Mouse (Mus musculus) intestine, embryonic 16.5 days (tissue): ENCODE measurements around the gene Bcl7a. TPM values are rescaled to one million over a fixed set of nuclear protein-coding genes. Genes with fewer than 3 reads are reported as not detected.

ENCODE experiments used
- ATAC-seq: fragments of 200-750 bp; cut with Nextera tagmentation; 2 replicates; pipeline ENCODE4 v1.8.0; 2017; ENCODE audit warnings: moderate TSS enrichment, moderate library complexity
- H3K27ac ChIP-seq: fragments of 300-500 bp; sonication (generic); 2 replicates; pipeline ENCODE4 v1.5.1; 2014; ENCODE audit warnings: mild to moderate bottlenecking, low read length
- H3K27me3 ChIP-seq: fragments of 300-500 bp; sonication (generic); replicated peaks from 2 replicates; pipeline ENCODE4 v1.6.1; 2014; ENCODE audit warnings: low read length, control low read depth, mixed read lengths; ENCODE audit not compliant: control insufficient read depth, insufficient read depth
- H3K36me3 ChIP-seq: fragments of 300-500 bp; sonication (generic); 2 replicates; pipeline ENCODE4 v1.6.1; 2014; ENCODE audit warnings: low read length, control low read depth; ENCODE audit not compliant: control insufficient read depth, insufficient read depth
- H3K4me1 ChIP-seq: fragments of 300-500 bp; sonication (generic); 2 replicates; pipeline ENCODE4 v1.6.1; 2014; ENCODE audit warnings: low read length, control low read depth, mixed read lengths; ENCODE audit not compliant: control insufficient read depth, insufficient read depth
- H3K4me2 ChIP-seq: fragments of 300-500 bp; sonication (generic); 2 replicates; pipeline ENCODE4 v1.6.1; 2014; ENCODE audit warnings: low read depth, low read length, control low read depth
- H3K4me3 ChIP-seq: fragments of 300-500 bp; sonication (generic); 2 replicates; pipeline ENCODE4 v1.5.1; 2014; ENCODE audit warnings: mild to moderate bottlenecking, low read length
- H3K9ac ChIP-seq: fragments of 300-500 bp; sonication (generic); 2 replicates; pipeline ENCODE4 v1.6.1; 2014; ENCODE audit warnings: low read depth, low read length
- H3K9me3 ChIP-seq: fragments of 300-500 bp; sonication (generic); 2 replicates; pipeline ENCODE4 v1.6.1; 2016; ENCODE audit warnings: low read length, control low read depth; ENCODE audit not compliant: control insufficient read depth
- WGBS: fragments of 180-500 bp; shearing (Covaris S2); extraction: QIAGEN DNeasy Blood & Tissue Kit; methylation state at CpG from one replicate; pipeline ENCODE4 v1.1.7; 2014; 5-methylcytosine and 5-hydroxymethylcytosine counted together
- polyA plus RNA-seq: library from polyadenylated mRNA; unstranded; fragments of >200 nt; fragmentation: Nextera tagmentation; extraction: Ambion mirVana; gene quantifications from 2 replicates; pipeline ENCODE4 v1.2.1, GENCODE M21; 2015

Gene Bcl7a
- polyA plus RNA-seq, 1 experiment from 2014 or later: 13.0 TPM

- no peak overlapping the region for H3K27ac ChIP-seq
- 0 out of 2 replicates have a peak, but pooled peaks cover 3% of the 10 kb centered on the region for H3K36me3 ChIP-seq
- 0 out of 2 replicates have a peak, but pooled peaks cover 5% of the 10 kb centered on the region for H3K9me3 ChIP-seq
- no peak overlapping the region for H3K4me2 ChIP-seq
- WGBS: 61% methylated on average over 2 of the region's 2 CpGs
- no peak overlapping the region for H3K4me3 ChIP-seq
- no peaks in the 10 kb centered on the region for H3K4me1 ChIP-seq
- no peak overlapping the region for H3K9ac ChIP-seq
- H3K27me3 ChIP-seq: no peaks in the 10 kb centered on the region
- no peak for ATAC-seq
These were observed 80.3 kb downstream of the Bcl7a start for GRCm38 (mm10) chr5:123423885-123424284.

Other genes starting within 250 kb of the Bcl7a start
- 2.5 and 2.8 TPM in 2 replicates for gene Rhof, start 211.1 kb upstream of the Bcl7a start, polyA plus RNA-seq
- 6.6 and 6.9 TPM in 2 replicates for gene Setd1b, start 201.6 kb upstream of the Bcl7a start, polyA plus RNA-seq
- 64.3 and 66.3 TPM in 2 replicates for gene Psmd9, start 174.4 kb upstream of the Bcl7a start, polyA plus RNA-seq
- gene Hpd, start 161.1 kb upstream of the Bcl7a start, polyA plus RNA-seq: 9.0 and 9.9 TPM in 2 replicates
- gene Wdr66, start 91.7 kb upstream of the Bcl7a start, polyA plus RNA-seq: 0.40 and 0.50 TPM in 2 replicates
- 16.6 and 21.0 TPM in 2 replicates for gene Mlxip, start 51.0 kb downstream of the Bcl7a start, polyA plus RNA-seq
- gene Lrrc43, start 145.5 kb downstream of the Bcl7a start, polyA plus RNA-seq: not detected in 2 replicates
- not detected in 2 replicates for gene Il31, start 145.7 kb downstream of the Bcl7a start, polyA plus RNA-seq
- gene B3gnt4, start 166.6 kb downstream of the Bcl7a start, polyA plus RNA-seq: 0.13 and 0.49 TPM in 2 replicates
- 87.7 and 89.7 TPM in 2 replicates for gene Diablo, start 180.3 kb downstream of the Bcl7a start, polyA plus RNA-seq
- gene Gm49027, start 181.7 kb downstream of the Bcl7a start, polyA plus RNA-seq: 10.0 and 11.2 TPM in 2 replicates
- gene Vps33a, start 229.2 kb downstream of the Bcl7a start, polyA plus RNA-seq: 31.6 and 33.5 TPM in 2 replicates